Mouse (Mus musculus) liver, adult 2 months (tissue): ENCODE results near the gene Prex1.

ENCODE experiments used
- CTCF ChIP-seq: fragments of 200-500 bp; IDR thresholded peaks from 2 replicates; pipeline ENCODE4 v1.5.1; 2011; ENCODE audit warnings: low read depth, low read length, control low read depth
- POLR2A ChIP-seq: fragments of 200-500 bp; IDR thresholded peaks from 2 replicates; pipeline ENCODE4 v1.6.1; 2011; ENCODE audit warnings: low read length, control low read depth; ENCODE audit not compliant: insufficient read depth; ENCODE audit errors: extremely low read depth

DNA sequence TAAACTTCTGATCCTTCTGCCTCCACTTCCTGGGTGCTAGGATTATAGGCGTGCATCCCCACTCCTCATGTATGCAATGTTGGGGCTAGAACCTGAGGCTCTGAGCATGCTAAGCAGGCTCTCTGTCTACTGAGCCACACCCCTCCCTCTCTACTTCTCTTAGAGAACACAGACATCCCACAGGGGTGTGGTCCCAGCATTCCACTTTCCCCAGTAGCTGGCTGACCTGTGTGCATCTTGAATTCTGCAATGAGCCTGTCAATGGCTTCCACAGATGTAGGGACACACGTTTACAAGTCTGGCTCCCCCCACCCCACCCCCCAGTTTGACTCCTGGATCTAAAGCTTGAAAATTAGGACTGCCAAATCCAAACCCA is 6.3 kb upstream of the Prex1 start:
- TF ChIP-seq CTCF, result no peak
- no peak for TF ChIP-seq POLR2A
